Mouse (Mus musculus): ENCODE data around the gene Fam214a. TPM values are rescaled to one million over a fixed set of nuclear protein-coding genes. Genes with fewer than 3 reads are reported as not detected.

Fam214a gene
- 36.7 TPM for polyA plus RNA-seq (2017; shearing (Covaris generic))

GRCm38 (mm10) chr9:74952756-74953247, at the start of gene Fam214a:
Gene Fam214a, plus strand, starts transcription at chr9:74952884.

GRCm38 (mm10) chr9:75037451-75038356, 85.0 kb downstream of the Fam214a start, which contains the start of gene Arpp19:
Gene Arpp19, plus strand, starts transcription at chr9:75037614.

GRCm38 (mm10) chr9:75070457-75071028, 117.9 kb downstream of the Fam214a start, which contains the start of gene Myo5a:
Gene Myo5a, plus strand, starts transcription at chr9:75071015.

Other genes with a start within 250 kb of the Fam214a start
- not detected for gene Onecut1, start 91.0 kb upstream of the Fam214a start, polyA plus RNA-seq (2017; shearing (Covaris generic))
- gene Arpp19, start 84.7 kb downstream of the Fam214a start, polyA plus RNA-seq (2017; shearing (Covaris generic)), result 239 TPM
- 17.0 TPM for gene Myo5a, start 118.1 kb downstream of the Fam214a start, polyA plus RNA-seq (2017; shearing (Covaris generic))

All from effector memory CD4-positive, alpha-beta T cell, adult 5 months (primary cell).